Mouse (Mus musculus) bone marrow, adult 2 months (tissue): ENCODE results near the gene Negr1.

Experiments used
- CTCF ChIP-seq: fragments of 200-500 bp; IDR thresholded peaks from 2 replicates; pipeline ENCODE4 v1.5.1; 2011; ENCODE audit warnings: low read length, control low read depth; ENCODE audit not compliant: control insufficient read depth, insufficient read depth
- POLR2A ChIP-seq: fragments of 200-500 bp; IDR thresholded peaks from 2 replicates; pipeline ENCODE4 v1.6.1; 2011; ENCODE audit warnings: low read depth, mild to moderate bottlenecking, control low read depth, low read length, borderline replicate concordance; ENCODE audit not compliant: control insufficient read depth

DNA sequence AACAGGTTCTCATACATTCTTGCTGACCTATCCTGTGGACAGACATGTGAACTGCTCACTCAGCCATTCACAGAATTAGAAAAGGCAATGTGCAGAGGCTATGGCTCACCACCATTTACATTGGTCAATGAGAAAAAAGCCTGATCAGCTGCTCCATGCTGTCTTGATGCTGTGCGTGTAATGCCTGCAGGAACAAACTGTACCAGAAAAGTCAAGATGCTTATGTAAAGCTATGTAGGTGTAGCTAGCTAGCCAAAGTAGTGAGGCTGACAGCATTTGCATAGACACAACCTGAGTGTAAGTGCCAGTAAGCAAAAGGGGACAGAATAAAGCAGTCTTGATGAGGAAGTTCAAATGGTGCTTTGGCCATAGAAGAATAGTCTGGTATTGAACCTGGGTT lies 534.7 kb downstream of the Negr1 start:
- TF ChIP-seq CTCF (no peak), POLR2A (no peak)
